Mouse (Mus musculus): Measurements from ENCODE around the gene Dmd. TPM values are rescaled to one million over a fixed set of nuclear protein-coding genes. Genes with fewer than 3 reads are reported as not detected.
A peak's percentile ranks its signal among the peaks of the same experiment; 100 is the strongest.
"Not testable (repeated sequence)": the region's sequence is repeated elsewhere in the genome, so short reads cannot be mapped to it uniquely, and the experiment has no call there.

The Dmd gene
- 10 to 100 TPM; 70.0 to 72.7 TPM for total RNA-seq (2021)

GRCm38 (mm10) chrX:82948630-82949029, at the start of gene Dmd:
Gene Dmd (plus strand): TSS chrX:82948870.
- intact Hi-C loops (cut with DNase I), result no loop called here

GRCm38 (mm10) chrX:82901515-82901914, 47.2 kb upstream of the Dmd start:
- intact Hi-C loops (cut with DNase I), result no loop called here
- no peak for DNase-seq

More at GRCm38 (mm10) chrX:82948630-82949029, at the start of gene Dmd:
- DNase-seq, result no peak

- peak; percentile 0 for DNase-seq
- intact Hi-C loops (cut with DNase I), result no loop called here
These were observed 39.0 kb downstream of the Dmd start for GRCm38 (mm10) chrX:82987683-82988082.

GRCm38 (mm10) chrX:83050190-83050589, 101.5 kb downstream of the Dmd start:
- intact Hi-C loops (cut with DNase I), result no loop called here
- DNase-seq, result no peak

GRCm38 (mm10) chrX:83116171-83116876, 167.7 kb downstream of the Dmd start:
- DNase-seq, result no peak
- intact Hi-C loops (cut with DNase I), result no loop called here

- intact Hi-C loops (cut with DNase I), result no loop called here
- DNase-seq, result peak; percentile 3
These were observed 168.5 kb downstream of the Dmd start for GRCm38 (mm10) chrX:83117198-83117597.

GRCm38 (mm10) chrX:83220563-83220962, 271.9 kb downstream of the Dmd start:
- DNase-seq, result no peak
- intact Hi-C loops (cut with DNase I), result no loop called here

- intact Hi-C loops (cut with DNase I), result no loop called here
- DNase-seq, result no peak
These were observed 272.4 kb downstream of the Dmd start for GRCm38 (mm10) chrX:83221050-83221449.

GRCm38 (mm10) chrX:83487598-83487997, 538.9 kb downstream of the Dmd start, which contains the start of gene Tsga8:
Gene Tsga8 (minus strand): TSS chrX:83487924.
- intact Hi-C loops (cut with DNase I), result no loop called here
- no peak for DNase-seq

GRCm38 (mm10) chrX:83674998-83675397, 726.3 kb downstream of the Dmd start:
- intact Hi-C loops (cut with DNase I), result no loop called here
- DNase-seq, result no peak

GRCm38 (mm10) chrX:83686547-83686946, 737.9 kb downstream of the Dmd start:
- intact Hi-C loops (cut with DNase I), result no loop called here
- no peak for DNase-seq

- intact Hi-C loops (cut with DNase I), result loop anchor here (10.0 kb wide), 1 partner anchor 926 kb away; no protein-coding TSS in a partner anchor
- DNase-seq, result no peak
These were observed 791.9 kb downstream of the Dmd start for GRCm38 (mm10) chrX:83740533-83740932.

GRCm38 (mm10) chrX:83746301-83747008, 797.8 kb downstream of the Dmd start:
- peak; percentile 0 for DNase-seq
- intact Hi-C loops (cut with DNase I), result loop anchor here (10.0 kb wide), 1 partner anchor 932 kb away; no protein-coding TSS in a partner anchor

GRCm38 (mm10) chrX:83787406-83787805, 838.7 kb downstream of the Dmd start:
- intact Hi-C loops (cut with DNase I), result no loop called here
- DNase-seq, result no peak

GRCm38 (mm10) chrX:83867469-83867868, 918.8 kb downstream of the Dmd start:
- intact Hi-C loops (cut with DNase I), result not testable (repeated sequence)
- DNase-seq, result peak; percentile 10

GRCm38 (mm10) chrX:83875389-83875788, 926.7 kb downstream of the Dmd start:
- intact Hi-C loops (cut with DNase I), result not testable (repeated sequence)
- DNase-seq, result peak; percentile 12

GRCm38 (mm10) chrX:83975895-83976294, 1027.2 kb downstream of the Dmd start:
- DNase-seq, result no peak
- intact Hi-C loops (cut with DNase I), result no loop called here

- peak; percentile 40 for DNase-seq
- intact Hi-C loops (cut with DNase I), result no loop called here
These were observed 1052.6 kb downstream of the Dmd start for GRCm38 (mm10) chrX:84001294-84001693.

GRCm38 (mm10) chrX:84062431-84062830, 1113.8 kb downstream of the Dmd start:
- intact Hi-C loops (cut with DNase I); DNase-seq: not testable (repeated sequence)

GRCm38 (mm10) chrX:84165872-84166271, 1217.2 kb downstream of the Dmd start:
- intact Hi-C loops (cut with DNase I), result no loop called here
- DNase-seq, result no peak

GRCm38 (mm10) chrX:84241297-84241859, 1292.7 kb downstream of the Dmd start:
- intact Hi-C loops (cut with DNase I), result no loop called here
- DNase-seq, result no peak

- DNase-seq, result peak; percentile 1
These were observed 1381.9 kb downstream of the Dmd start for GRCm38 (mm10) chrX:84330593-84330992.

More at GRCm38 (mm10) chrX:84330593-84330992, 1381.9 kb downstream of the Dmd start:
- intact Hi-C loops (cut with DNase I), result no loop called here
